Mouse (Mus musculus): Measurements from ENCODE around the gene Ptafr. TPM values are rescaled to one million over a fixed set of nuclear protein-coding genes. Genes with fewer than 3 reads are reported as not detected.
"Not testable (repeated sequence)": the region's sequence is repeated elsewhere in the genome, so short reads cannot be mapped to it uniquely, and the experiment has no call there.

The Ptafr gene
- polyA plus RNA-seq, 1 experiment from 2014 or later, result 0.50 TPM

DNA sequence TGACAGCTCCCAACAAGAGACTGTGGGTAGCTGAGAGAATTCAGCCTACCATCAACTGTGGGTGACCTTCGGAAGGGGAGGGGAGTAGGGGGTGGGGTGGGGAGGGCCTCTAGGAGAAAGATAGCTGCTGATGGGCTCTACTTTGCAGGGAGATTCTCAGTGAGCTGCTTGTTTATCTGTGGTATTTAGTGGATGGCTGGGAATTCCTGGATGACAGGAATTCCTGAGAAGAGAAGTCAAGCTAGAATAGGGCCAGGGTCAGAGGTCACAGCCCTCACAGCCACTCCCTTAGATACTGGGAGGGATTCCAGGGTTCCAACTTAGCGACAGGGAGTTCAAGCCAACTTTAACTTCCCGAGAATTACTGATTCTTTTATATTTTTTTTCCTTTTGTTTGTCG, 30.3 kb downstream of the Ptafr start:
- Histone ChIP-seq H3K4me2 (replicated peaks) (no peak overlapping the region), H3K4me1 (no peaks in the 10 kb centered on the region), H3K36me3 (no peaks in the 10 kb centered on the region), H3K9me3 (no peaks in the 10 kb centered on the region), H3K4me3 (no peak overlapping the region), H3K27ac (no peak overlapping the region), H3K9ac (no peak overlapping the region), H3K27me3 (no peaks in the 10 kb centered on the region)
- WGBS, result 39% methylated on average over 4 of the region's 4 CpGs
- no peak for ATAC-seq (ENCODE audit: low FRiP score, low read depth)

DNA sequence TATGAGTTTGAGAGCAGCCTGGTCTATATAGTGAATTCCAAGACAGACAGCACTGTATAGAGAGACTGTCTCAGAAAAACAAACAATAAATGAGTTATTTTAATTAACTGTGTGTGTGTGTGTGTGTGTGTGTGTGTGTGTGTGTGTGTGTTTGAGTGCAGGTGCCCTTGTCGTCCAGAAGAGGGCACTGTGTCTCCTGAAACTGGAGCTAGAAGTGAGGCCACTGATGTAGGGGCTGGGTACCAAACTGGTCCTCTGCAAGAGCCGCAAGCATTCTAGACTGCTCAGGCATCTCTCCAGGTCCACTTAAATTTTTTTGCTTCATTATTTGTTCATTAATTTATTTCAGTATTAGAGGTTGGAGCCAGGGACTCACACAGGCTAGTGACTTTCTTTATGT, 35.0 kb downstream of the Ptafr start:
- no peak for ATAC-seq (ENCODE audit: low FRiP score, low read depth)
- Histone ChIP-seq H3K4me1 (no peaks in the 10 kb centered on the region), H3K4me2 (replicated peaks) (no peak overlapping the region), H3K36me3 (no peaks in the 10 kb centered on the region), H3K4me3 (no peak overlapping the region), H3K27me3 (no peaks in the 10 kb centered on the region), H3K27ac (no peak overlapping the region), H3K9me3 (no peaks in the 10 kb centered on the region), H3K9ac (no peak overlapping the region)
- WGBS, result 82% methylated on average over 2 of the region's 2 CpGs

DNA sequence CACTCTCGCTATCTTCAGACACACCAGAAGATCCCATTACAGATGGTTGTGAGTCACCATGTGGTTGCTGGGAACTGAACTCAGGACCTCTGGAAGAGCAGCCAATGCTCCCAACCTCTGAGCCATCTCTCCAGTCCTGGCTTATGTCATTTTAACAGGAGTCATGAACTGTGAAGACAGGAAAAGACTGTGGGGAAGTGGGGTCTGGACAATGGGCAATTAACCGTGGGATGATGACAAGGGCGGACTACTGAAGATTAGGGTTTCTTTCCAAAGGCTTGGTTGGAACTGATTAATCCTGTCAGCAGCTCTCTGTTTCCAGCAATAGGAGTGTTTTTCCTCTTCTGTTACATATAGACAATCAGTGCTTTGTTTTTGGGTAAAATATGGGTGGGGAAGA, 35.9 kb downstream of the Ptafr start:
- H3K27me3 ChIP-seq, result no peaks in the 10 kb centered on the region
- no peaks in the 10 kb centered on the region for H3K9me3 ChIP-seq
- H3K27ac ChIP-seq, result no peak overlapping the region
- H3K4me1 ChIP-seq, result no peaks in the 10 kb centered on the region
- no peak overlapping the region for H3K4me2 ChIP-seq (replicated peaks)
- 85% methylated on average over 3 of the region's 3 CpGs for WGBS
- no peak overlapping the region for H3K4me3 ChIP-seq
- H3K36me3 ChIP-seq, result no peaks in the 10 kb centered on the region
- no peak for ATAC-seq (ENCODE audit: low FRiP score, low read depth)
- no peak overlapping the region for H3K9ac ChIP-seq

DNA sequence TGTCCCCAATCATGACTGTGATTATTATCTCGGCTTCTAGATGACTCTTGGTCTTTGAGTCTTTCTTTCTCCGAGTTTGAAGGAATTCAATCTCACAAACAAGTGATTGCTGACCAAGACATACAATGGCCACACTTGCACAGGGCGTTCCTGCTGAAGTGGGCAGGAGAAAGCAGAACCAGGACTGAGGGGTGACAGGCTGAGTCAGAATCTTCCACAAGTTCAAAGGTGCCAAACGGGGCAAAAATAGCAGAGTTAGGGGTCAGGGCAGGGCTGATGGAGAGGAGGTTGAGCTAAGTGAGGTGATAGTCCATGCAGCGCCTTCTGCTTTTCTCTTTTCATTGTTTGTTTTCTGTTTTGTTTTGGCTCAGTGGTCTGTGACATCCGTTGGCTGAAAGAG, 36.6 kb downstream of the Ptafr start:
- Histone ChIP-seq H3K9me3 (no peaks in the 10 kb centered on the region), H3K4me1 (no peaks in the 10 kb centered on the region), H3K27me3 (no peaks in the 10 kb centered on the region), H3K36me3 (no peaks in the 10 kb centered on the region), H3K27ac (no peak overlapping the region), H3K4me3 (no peak overlapping the region), H3K4me2 (replicated peaks) (no peak overlapping the region), H3K9ac (no peak overlapping the region)
- WGBS, result 89% methylated on average over 6 of the region's 6 CpGs
- no peak for ATAC-seq (ENCODE audit: low FRiP score, low read depth)

DNA sequence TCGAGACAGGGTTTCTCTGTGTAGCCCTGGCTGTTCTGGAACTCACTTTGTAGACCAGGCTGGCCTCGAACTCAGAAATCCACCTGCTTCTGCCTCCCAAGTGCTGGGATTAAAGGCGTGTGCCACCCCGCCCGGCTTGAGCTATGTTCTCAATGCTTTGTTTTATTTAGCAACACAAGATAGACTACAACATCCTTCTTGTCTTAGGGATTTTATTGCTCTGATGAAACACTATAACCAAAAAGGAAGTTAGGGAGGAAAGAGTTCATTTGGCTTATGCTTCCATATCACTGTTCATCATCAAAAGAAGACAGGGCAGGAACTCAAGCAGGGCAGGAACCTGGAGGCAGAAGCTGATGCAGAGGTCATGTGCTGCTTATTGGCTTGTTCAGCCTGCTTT, 37.4 kb downstream of the Ptafr start:
- not testable (repeated sequence) for H3K4me2 ChIP-seq (replicated peaks); H3K27me3 ChIP-seq; H3K9ac ChIP-seq; ATAC-seq (ENCODE audit: low FRiP score, low read depth); H3K9me3 ChIP-seq; H3K4me1 ChIP-seq; H3K27ac ChIP-seq; H3K4me3 ChIP-seq; H3K36me3 ChIP-seq
- WGBS, result 87% methylated on average over 4 of the region's 5 CpGs

DNA sequence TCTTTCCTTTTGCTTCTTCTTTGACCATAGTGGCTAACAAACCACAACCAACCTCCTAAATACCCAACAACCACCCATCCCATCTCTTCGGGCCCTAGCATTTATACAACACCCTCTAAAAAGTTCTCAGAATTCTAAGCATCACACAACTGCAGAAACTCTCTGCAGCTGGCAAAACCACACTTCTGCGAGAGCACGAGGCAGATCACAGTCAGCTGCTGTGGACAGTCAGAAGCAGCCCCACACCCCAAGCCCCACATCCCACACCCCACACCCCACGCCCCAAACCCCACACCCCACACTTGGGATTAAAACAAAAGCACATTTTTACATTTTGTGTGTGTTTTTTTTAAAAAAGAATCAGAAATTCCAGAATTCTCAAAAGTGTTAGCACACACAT, 39.6 kb downstream of the Ptafr start:
- Histone ChIP-seq H3K9ac (no peak overlapping the region), H3K9me3 (no peaks in the 10 kb centered on the region), H3K27ac (no peak overlapping the region), H3K4me1 (no peaks in the 10 kb centered on the region), H3K36me3 (no peaks in the 10 kb centered on the region), H3K4me2 (replicated peaks) (no peak overlapping the region), H3K4me3 (no peak overlapping the region), H3K27me3 (no peaks in the 10 kb centered on the region)
- ATAC-seq (ENCODE audit: low FRiP score, low read depth), result no peak
- WGBS, result 79% methylated on average over 4 of the region's 4 CpGs

DNA sequence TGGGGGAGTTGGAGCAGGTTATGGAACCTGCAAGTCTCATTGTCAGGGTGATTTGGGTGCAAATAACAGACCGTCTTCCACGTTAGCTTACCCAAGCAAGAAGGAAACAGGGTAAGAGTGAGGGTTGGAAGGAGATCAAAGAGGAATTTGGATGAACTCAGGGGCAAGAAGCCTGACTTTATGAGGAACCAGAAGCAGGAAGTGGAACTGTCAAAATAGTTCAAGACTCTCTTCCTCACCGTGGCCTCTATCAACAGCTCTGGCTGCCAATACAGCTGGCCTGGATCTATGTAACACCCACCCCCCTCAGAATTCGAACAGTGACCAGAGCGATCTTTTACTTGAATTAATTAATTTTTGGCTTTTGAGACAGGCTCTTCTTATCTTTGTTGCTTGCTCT, 41.9 kb downstream of the Ptafr start:
- no peaks in the 10 kb centered on the region for H3K36me3 ChIP-seq
- ATAC-seq (ENCODE audit: low FRiP score, low read depth), result no peak
- no peaks in the 10 kb centered on the region for H3K9me3 ChIP-seq
- H3K4me3 ChIP-seq, result no peak overlapping the region
- WGBS, result 68% methylated on average over 5 of the region's 5 CpGs
- H3K27me3 ChIP-seq, result no peaks in the 10 kb centered on the region
- no peak overlapping the region for H3K27ac ChIP-seq
- H3K4me2 ChIP-seq (replicated peaks), result no peak overlapping the region
- H3K9ac ChIP-seq, result no peak overlapping the region
- H3K4me1 ChIP-seq, result no peaks in the 10 kb centered on the region

DNA sequence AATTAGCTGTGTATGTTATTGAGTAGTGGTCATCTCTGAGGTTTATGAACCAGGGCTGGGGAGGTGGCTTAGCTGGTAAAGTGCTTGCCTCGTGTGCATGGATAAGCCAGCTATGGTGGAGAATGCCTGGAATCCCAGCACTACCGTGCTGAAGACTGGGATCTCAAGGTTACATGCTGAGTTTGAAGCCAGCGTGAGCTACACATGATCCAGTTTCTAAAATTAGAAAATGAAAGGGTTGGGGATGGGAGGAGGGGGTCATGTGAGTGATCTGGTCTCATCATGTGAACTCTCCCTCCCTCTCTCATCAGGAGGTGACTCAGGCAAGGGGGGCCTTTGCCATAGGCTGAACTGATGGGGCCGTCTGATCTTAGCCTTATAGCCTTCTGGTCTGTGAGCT, 44.3 kb downstream of the Ptafr start:
- 52% methylated on average over 4 of the region's 4 CpGs for WGBS
- Histone ChIP-seq H3K36me3 (no peaks in the 10 kb centered on the region), H3K9me3 (no peaks in the 10 kb centered on the region), H3K4me1 (no peaks in the 10 kb centered on the region), H3K4me2 (replicated peaks) (no peak overlapping the region), H3K9ac (no peak overlapping the region), H3K4me3 (no peak overlapping the region), H3K27ac (no peak overlapping the region), H3K27me3 (no peaks in the 10 kb centered on the region)
- ATAC-seq (ENCODE audit: low FRiP score, low read depth), result no peak

DNA sequence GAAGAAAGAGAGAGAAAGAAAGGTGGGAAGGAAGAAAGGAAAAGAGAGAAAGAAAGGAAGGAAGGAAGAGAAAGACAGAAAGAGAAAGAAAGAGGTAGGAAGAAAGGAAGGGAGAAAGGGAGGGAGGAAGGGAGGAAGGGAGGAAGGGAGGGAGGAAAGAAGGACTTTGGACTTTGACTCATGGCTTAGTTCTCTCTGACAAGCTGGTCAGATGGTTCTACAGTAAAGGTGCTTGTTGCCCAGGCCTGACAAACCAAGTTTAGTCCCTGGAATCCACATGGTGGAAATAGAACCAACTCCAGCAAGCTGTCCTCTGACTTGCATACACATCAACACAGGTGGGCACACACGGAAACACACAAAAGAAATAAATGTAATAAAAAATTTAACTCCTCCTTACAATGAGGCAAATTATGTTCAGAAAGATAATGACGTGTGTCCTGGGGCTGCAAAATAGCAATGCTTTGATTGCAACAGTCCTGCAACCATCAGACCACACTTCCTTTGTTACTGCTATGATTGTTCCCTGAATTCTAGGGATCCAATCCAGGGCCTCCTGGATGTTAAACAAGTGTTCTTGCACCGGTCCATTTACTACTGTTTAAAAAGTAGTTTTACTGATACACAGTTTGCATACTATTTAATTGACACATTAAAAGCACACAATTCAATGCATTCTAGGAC, 46.6 kb downstream of the Ptafr start:
- no peak overlapping the region for H3K4me3 ChIP-seq
- no peak overlapping the region for H3K4me2 ChIP-seq (replicated peaks)
- no peak overlapping the region for H3K9ac ChIP-seq
- H3K27me3 ChIP-seq, result no peaks in the 10 kb centered on the region
- peaks cover 12% of the 10 kb centered on the region for H3K9me3 ChIP-seq
- WGBS, result 68% methylated on average over 3 of the region's 3 CpGs
- no peaks in the 10 kb centered on the region for H3K4me1 ChIP-seq
- H3K36me3 ChIP-seq, result no peaks in the 10 kb centered on the region
- no peak for ATAC-seq (ENCODE audit: low FRiP score, low read depth)
- no peak overlapping the region for H3K27ac ChIP-seq

DNA sequence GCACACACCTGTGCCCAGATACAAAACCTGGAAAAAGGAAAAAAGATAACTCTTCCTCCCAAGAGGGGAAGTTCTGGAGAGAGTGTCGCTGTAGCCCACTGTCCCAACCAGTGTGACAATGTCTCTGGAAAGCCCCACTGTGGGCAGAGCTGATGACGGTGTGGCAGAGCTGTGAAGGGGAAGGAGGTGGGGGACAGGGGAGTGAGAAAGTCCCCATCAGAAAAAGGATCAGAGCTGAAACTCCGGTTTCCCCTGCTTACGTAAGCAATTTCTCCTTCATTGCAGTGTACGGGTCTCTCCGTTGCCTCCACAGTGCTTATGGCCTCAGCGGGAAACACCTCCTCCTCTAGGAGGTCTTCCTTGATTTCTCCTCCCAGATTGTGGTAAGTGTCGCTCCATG, 47.5 kb downstream of the Ptafr start:
- H3K4me3 ChIP-seq, result no peak overlapping the region
- no peaks in the 10 kb centered on the region for H3K36me3 ChIP-seq
- WGBS, result 79% methylated on average over 8 of the region's 8 CpGs
- no peak overlapping the region for H3K4me2 ChIP-seq (replicated peaks)
- H3K27me3 ChIP-seq, result no peaks in the 10 kb centered on the region
- H3K9me3 ChIP-seq, result peaks cover 12% of the 10 kb centered on the region
- H3K27ac ChIP-seq, result no peak overlapping the region
- no peak overlapping the region for H3K9ac ChIP-seq
- ATAC-seq (ENCODE audit: low FRiP score, low read depth), result no peak
- H3K4me1 ChIP-seq, result no peaks in the 10 kb centered on the region

DNA sequence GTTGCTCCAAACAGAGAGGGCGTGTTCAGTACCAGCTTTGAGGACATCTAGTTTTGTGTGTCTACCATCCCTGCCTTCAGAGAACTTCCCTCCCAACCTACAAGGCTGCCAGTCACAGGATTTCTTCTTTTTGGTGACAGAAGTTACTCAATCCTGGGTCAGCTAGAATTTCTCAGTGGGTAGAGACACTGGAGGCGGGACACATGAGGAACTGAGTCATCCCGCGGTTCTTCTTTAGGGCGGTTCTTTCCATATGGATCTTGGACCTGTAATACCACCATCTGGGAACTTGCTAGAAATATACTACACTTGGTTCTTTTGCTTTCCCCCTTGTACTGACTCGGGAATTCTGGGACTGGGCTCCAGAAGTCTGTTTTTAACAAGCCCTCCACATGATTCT, 54.0 kb downstream of the Ptafr start:
- H3K27ac ChIP-seq, result no peak overlapping the region
- H3K9ac ChIP-seq, result no peak overlapping the region
- H3K36me3 ChIP-seq, result no peaks in the 10 kb centered on the region
- WGBS, result 91% methylated on average over 6 of the region's 6 CpGs
- H3K27me3 ChIP-seq, result no peaks in the 10 kb centered on the region
- H3K9me3 ChIP-seq, result peaks cover 12% of the 10 kb centered on the region
- no peak for ATAC-seq (ENCODE audit: low FRiP score, low read depth)
- H3K4me3 ChIP-seq, result no peak overlapping the region
- no peaks in the 10 kb centered on the region for H3K4me1 ChIP-seq
- no peak overlapping the region for H3K4me2 ChIP-seq (replicated peaks)

DNA sequence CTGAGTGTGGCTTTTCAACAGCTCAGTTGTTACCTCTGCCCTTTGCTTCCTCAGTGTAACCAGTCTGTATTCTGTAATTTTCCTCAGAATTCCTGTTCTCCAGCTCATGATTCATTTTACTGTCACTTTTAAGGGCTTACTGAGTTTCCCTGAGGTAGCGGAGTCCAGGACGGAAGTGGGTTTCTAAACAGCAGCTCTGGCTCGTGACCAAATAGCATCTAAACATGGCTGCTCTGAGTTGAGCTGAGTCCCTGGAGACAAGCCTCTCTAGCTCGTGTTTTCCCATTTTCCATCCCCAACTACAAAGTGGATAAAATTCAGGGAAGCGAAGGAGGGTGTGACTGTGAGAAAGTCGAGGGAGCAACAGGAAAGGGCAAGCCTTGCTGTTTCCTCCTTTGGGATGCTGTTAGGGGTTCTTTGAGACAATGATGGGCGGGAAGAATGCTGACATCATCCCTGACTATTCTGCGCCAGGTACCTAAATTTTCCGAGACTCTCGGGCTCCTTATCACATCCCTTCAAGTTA, 55.0 kb downstream of the Ptafr start:
- H3K9me3 ChIP-seq, result peaks cover 12% of the 10 kb centered on the region
- WGBS, result 82% methylated on average over 10 of the region's 10 CpGs
- no peaks in the 10 kb centered on the region for H3K4me1 ChIP-seq

DNA sequence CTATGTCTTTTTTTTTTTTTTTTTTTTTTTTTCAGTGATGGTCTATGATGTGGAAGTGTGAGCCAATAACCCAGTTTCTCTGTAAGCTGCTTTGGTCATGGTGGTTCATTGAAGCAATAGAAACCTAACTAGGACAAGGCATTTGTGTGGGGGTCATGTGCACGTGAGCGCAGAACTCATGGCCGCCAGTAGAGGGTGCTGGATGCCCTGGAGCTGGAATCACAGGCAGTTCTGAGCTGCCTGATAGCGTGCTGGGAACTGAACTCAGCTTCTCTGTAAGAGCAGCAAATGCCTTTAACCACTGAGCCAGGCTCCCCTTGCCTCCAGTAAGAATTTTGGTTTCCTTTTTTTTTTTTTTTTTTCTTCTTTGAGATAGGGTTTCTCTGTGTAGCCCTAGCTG, 56.3 kb downstream of the Ptafr start:
- 85% methylated on average over 4 of the region's 4 CpGs for WGBS
- Histone ChIP-seq H3K9ac (no peak overlapping the region), H3K27me3 (no peaks in the 10 kb centered on the region), H3K36me3 (no peaks in the 10 kb centered on the region), H3K4me3 (no peak overlapping the region), H3K9me3 (peaks cover 3% of the 10 kb centered on the region), H3K27ac (no peak overlapping the region), H3K4me1 (no peaks in the 10 kb centered on the region), H3K4me2 (replicated peaks) (no peak overlapping the region)
- no peak for ATAC-seq (ENCODE audit: low FRiP score, low read depth)

More for the DNA sequence above, 55.0 kb downstream of the Ptafr start:
- ATAC-seq (ENCODE audit: low FRiP score, low read depth), result no peak
- H3K27me3 ChIP-seq, result no peaks in the 10 kb centered on the region
- no peak overlapping the region for H3K27ac ChIP-seq
- H3K36me3 ChIP-seq, result no peaks in the 10 kb centered on the region
- H3K9ac ChIP-seq, result no peak overlapping the region
- no peak overlapping the region for H3K4me3 ChIP-seq
- H3K4me2 ChIP-seq (replicated peaks), result no peak overlapping the region
